Comparison of ENCODE assay signal across 25 mouse cellular contexts in the genomic region with DNA sequence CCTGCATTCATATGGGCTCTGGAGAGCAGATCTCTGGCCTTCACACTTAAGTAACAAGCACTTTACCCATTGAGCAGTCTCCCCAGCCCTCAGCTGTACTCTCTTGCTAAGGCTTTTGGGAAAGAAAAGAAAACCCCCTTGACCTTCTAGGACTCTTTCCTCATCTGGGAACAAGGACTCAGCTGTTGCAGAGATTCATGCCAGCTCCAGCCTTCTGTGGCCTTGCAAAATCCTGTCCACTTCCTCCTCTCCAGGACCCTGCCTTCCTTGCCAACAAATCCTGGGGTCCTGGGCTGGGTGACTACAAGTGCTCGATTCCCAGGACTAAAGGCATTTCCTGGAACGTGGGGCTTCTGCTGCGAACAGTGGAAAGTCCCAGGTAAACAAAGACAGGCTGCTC.
DNase-seq lines count a peak whose midpoint lies in the region; ATAC-seq and TF ChIP-seq lines count a peak whose summit lies in the region.
"Had no signal": no experiment of that assay in that cellular context is flagged by ENCODE, and none has a peak within 500 bp of the region (broad histone marks: within the 10 kb centered on the region; RNA-seq: fewer than 3 reads in every experiment).

No protein-coding gene starts in this region.

- TF ChIP-seq CTCF in stomach, postnatal 0 days (IDR thresholded peaks at IDR 0.05; ENCODE audit: low read depth), result no peak

- WGBS in intestine, embryonic 16.5 days, result 19% methylated on average over 3 of the region's 3 CpGs
- WGBS in intestine, embryonic 15.5 days, result 22% methylated on average over 3 of the region's 3 CpGs
- WGBS in lung, embryonic 15.5 days, result 33% methylated on average over 3 of the region's 3 CpGs
- WGBS in stomach, postnatal 0 days, result 19% methylated on average over 3 of the region's 3 CpGs

- no peaks in the 10 kb centered on the region for H3K36me3 ChIP-seq in intestine, embryonic 16.5 days (ENCODE audit: control insufficient read depth, insufficient read depth, low read length)
- no peaks in the 10 kb centered on the region for H3K36me3 ChIP-seq in intestine, embryonic 15.5 days
- H3K36me3 ChIP-seq in lung, embryonic 15.5 days, result no peaks in the 10 kb centered on the region
- H3K36me3 ChIP-seq in stomach, postnatal 0 days (ENCODE audit: control insufficient read depth, insufficient read depth, low read length), result no peaks in the 10 kb centered on the region
- H3K36me3 ChIP-seq: embryonic facial prominence, embryonic 15.5 days; forebrain, embryonic 10.5 days; hindbrain, embryonic 13.5 days had no signal

- peak overlapping the region; percentile 25; the same call in 1 of the 2 replicates for H3K27ac ChIP-seq in intestine, embryonic 16.5 days (ENCODE audit: low read length)
- no peak overlapping the region for H3K27ac ChIP-seq in intestine, embryonic 15.5 days
- peak overlapping the region; percentile 63 for H3K27ac ChIP-seq in lung, embryonic 15.5 days
- peak overlapping the region; percentile 35; the same call in 1 of the 2 replicates for H3K27ac ChIP-seq in stomach, postnatal 0 days (replicated peaks)
- H3K27ac ChIP-seq: embryonic facial prominence, embryonic 15.5 days; forebrain, embryonic 10.5 days; gastrocnemius, adult 2 months; hindbrain, embryonic 13.5 days had no signal

- no peak for TF ChIP-seq EP300 in stomach, postnatal 0 days (optimal IDR thresholded peaks at IDR 0.05)

- H3K9me3 ChIP-seq in intestine, embryonic 16.5 days (ENCODE audit: control insufficient read depth, low read length), result no peaks in the 10 kb centered on the region
- H3K9me3 ChIP-seq in intestine, embryonic 15.5 days, result no peaks in the 10 kb centered on the region
- no peaks in the 10 kb centered on the region for H3K9me3 ChIP-seq in lung, embryonic 15.5 days
- no peaks in the 10 kb centered on the region for H3K9me3 ChIP-seq in stomach, postnatal 0 days (ENCODE audit: control insufficient read depth, low read length)
- H3K9me3 ChIP-seq: embryonic facial prominence, embryonic 15.5 days; forebrain, embryonic 10.5 days; hindbrain, embryonic 13.5 days had no signal

- no peak overlapping the region for H3K4me3 ChIP-seq in intestine, embryonic 16.5 days (ENCODE audit: low read length)
- H3K4me3 ChIP-seq in intestine, embryonic 15.5 days (replicated peaks), result no peak overlapping the region
- H3K4me3 ChIP-seq in lung, embryonic 15.5 days, result no peak overlapping the region
- H3K4me3 ChIP-seq in stomach, postnatal 0 days (ENCODE audit: low read depth, low read length), result no peak overlapping the region
- H3K4me3 ChIP-seq: embryonic facial prominence, embryonic 15.5 days; erythroblast, embryonic 14.5 days; forebrain, embryonic 10.5 days; gastrocnemius, adult 2 months; hindbrain, embryonic 13.5 days had no signal

- DNase-seq in lung, postnatal 14 days, result peak; percentile 12
- no peak for DNase-seq in stomach, postnatal 0 days (ENCODE audit: low spot score)
- DNase-seq in cerebellum, adult 8-10 months, result no peak
- no peak for DNase-seq in cerebellum, postnatal 14 days
- no peak for DNase-seq in layer of hippocampus, adult 8-10 months (ENCODE audit: low spot score in 2 of 2)
- DNase-seq: adrenal gland, adult 2 months; adrenal gland, postnatal 25 days; cerebellum, adult 18-20 months; cerebellum, postnatal 10 days; embryo, embryonic 11 days; gastrocnemius, adult 2 months; gastrocnemius, postnatal 25 days; heart, postnatal 10 days; heart, postnatal 4 days had no signal

- no peaks in the 10 kb centered on the region for H3K27me3 ChIP-seq in intestine, embryonic 16.5 days (replicated peaks; ENCODE audit: control insufficient read depth, insufficient read depth, low read length)
- H3K27me3 ChIP-seq in intestine, embryonic 15.5 days (replicated peaks), result no peaks in the 10 kb centered on the region
- no peaks in the 10 kb centered on the region for H3K27me3 ChIP-seq in lung, embryonic 15.5 days
- H3K27me3 ChIP-seq in stomach, postnatal 0 days (ENCODE audit: control insufficient read depth, insufficient read depth, low read length), result no peaks in the 10 kb centered on the region
- H3K27me3 ChIP-seq: CH12.LX; embryonic facial prominence, embryonic 15.5 days; hindbrain, embryonic 13.5 days; Patski had no signal

- H3K4me2 ChIP-seq in intestine, embryonic 16.5 days (ENCODE audit: low read depth, low read length), result no peak overlapping the region
- H3K4me2 ChIP-seq in intestine, embryonic 15.5 days (replicated peaks), result no peak overlapping the region
- no peak overlapping the region for H3K4me2 ChIP-seq in lung, embryonic 15.5 days
- no peak overlapping the region for H3K4me2 ChIP-seq in stomach, postnatal 0 days (replicated peaks; ENCODE audit: low read depth)
- H3K4me2 ChIP-seq: embryonic facial prominence, embryonic 15.5 days; hindbrain, embryonic 13.5 days had no signal

- ATAC-seq in intestine, embryonic 16.5 days, result 0 out of 2 replicates have a peak, but pooled peaks have one; percentile 18
- no peak for ATAC-seq in intestine, embryonic 15.5 days
- no peak; the same call in 1 of the 2 replicates for ATAC-seq in lung, embryonic 15.5 days (ENCODE audit: borderline replicate concordance, extremely low read depth, low FRiP score, low TSS enrichment)
- ATAC-seq in stomach, postnatal 0 days (ENCODE audit: low FRiP score, low TSS enrichment), result no peak
- ATAC-seq: activated CD4-positive, CD25-positive, alpha-beta regulatory T cell, adult 4 months; forebrain, embryonic 14.5 days; Patski had no signal

- peaks cover 13% of the 10 kb centered on the region for H3K4me1 ChIP-seq in intestine, embryonic 16.5 days (ENCODE audit: control insufficient read depth, insufficient read depth, low read length)
- peaks cover 3% of the 10 kb centered on the region; the same call in 1 of the 2 replicates for H3K4me1 ChIP-seq in intestine, embryonic 15.5 days (replicated peaks)
- H3K4me1 ChIP-seq in lung, embryonic 15.5 days, result peaks cover 14% of the 10 kb centered on the region
- H3K4me1 ChIP-seq in stomach, postnatal 0 days (replicated peaks; ENCODE audit: control insufficient read depth, insufficient read depth), result no peaks in the 10 kb centered on the region
- H3K4me1 ChIP-seq: embryonic facial prominence, embryonic 15.5 days; forebrain, embryonic 10.5 days had no signal

- no peak overlapping the region for H3K9ac ChIP-seq in intestine, embryonic 16.5 days (ENCODE audit: low read depth, low read length)
- no peak overlapping the region for H3K9ac ChIP-seq in intestine, embryonic 15.5 days
- H3K9ac ChIP-seq in lung, embryonic 15.5 days, result no peak overlapping the region
- H3K9ac ChIP-seq in stomach, postnatal 0 days (ENCODE audit: low read length), result no peak overlapping the region
- H3K9ac ChIP-seq: embryonic facial prominence, embryonic 15.5 days; hindbrain, embryonic 13.5 days had no signal
